Mouse (Mus musculus): ENCODE results near the gene Urod.

Gene Urod

DNA sequence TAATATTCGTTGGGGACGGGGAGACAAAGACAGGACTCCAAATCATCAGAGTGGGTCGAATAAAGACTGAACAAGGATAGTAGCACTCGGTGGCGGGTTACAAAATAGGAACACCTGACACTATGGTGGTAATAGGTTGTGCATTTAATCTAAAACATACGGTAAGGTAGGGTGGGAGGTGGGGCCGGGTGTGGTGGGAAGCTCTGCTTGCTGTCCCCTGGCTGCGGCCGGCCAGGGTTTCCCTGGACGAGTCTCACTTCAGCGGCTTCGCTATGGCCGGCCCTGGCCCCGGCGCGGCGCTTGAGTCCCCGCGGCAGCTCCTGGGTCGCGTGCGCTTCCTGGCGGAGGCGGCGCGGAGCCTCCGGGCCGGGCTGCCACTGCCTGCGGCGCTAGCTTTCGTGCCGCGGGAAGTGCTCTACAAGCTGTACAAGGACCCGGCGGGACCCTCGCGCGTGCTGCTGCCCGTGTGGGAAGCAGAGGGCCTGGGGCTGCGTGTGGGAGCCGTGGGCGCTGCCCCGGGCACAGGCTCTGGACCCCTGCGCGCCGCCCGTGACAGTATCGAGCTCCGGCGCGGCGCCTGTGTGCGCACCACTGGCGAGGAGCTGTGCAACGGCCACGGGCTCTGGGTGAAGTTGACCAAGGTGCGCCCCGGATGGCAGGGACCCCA is 1.1 kb upstream of the Urod start, which contains the start of gene Hectd3:
Gene Hectd3, plus strand, starts transcription at position 187 of the 667 bp plus-strand sequence.
- peak; percentile 57 for DNase-seq (ENCODE audit: extremely low read depth, low read depth)

- DNase-seq (ENCODE audit: extremely low read depth, low read depth), result peak; percentile 41
Measured at GRCm38 (mm10) chr4:116991366-116991765, 2.8 kb downstream of the Urod start.

GRCm38 (mm10) chr4:116989731-116990130 is 4.5 kb downstream of the Urod start:
- DNase-seq (ENCODE audit: extremely low read depth, low read depth), result no peak

GRCm38 (mm10) chr4:116987122-116987456 is 7.1 kb downstream of the Urod start:
- no peak for DNase-seq (ENCODE audit: extremely low read depth, low read depth)

DNA sequence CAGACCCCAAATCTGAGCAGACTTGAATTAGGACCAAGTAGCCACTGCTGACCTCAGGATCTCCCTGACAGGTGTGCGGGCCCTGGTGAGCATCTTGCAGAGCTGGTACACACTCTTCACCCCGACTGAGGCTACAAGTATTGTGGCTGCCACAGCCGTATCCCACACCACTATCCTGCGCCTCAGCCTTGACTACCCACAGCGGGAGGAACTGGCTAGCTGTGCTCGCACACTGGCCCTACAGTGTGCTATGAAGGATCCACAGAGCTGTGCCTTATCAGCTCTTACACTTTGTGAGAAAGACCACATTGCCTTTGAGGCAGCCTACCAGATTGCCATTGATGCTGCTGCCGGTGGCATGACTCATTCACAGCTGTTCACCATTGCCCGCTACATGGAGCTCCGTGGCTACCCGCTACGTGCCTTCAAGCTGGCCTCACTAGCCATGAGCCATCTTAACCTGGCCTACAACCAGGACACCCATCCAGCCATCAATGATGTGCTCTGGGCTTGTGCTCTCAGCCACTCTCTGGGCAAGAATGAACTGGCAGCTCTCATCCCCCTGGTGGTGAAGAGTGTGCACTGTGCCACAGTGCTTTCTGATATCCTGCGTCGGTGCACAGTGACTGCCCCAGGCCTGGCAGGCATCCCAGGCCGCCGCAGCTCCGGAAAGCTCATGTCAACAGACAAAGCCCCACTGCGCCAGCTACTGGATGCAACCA is 7.7 kb downstream of the Urod start:
- DNase-seq (ENCODE audit: extremely low read depth, low read depth), result peak; percentile 71

GRCm38 (mm10) chr4:116985681-116986080 is 8.5 kb downstream of the Urod start:
- DNase-seq (ENCODE audit: extremely low read depth, low read depth), result no peak

- DNase-seq (ENCODE audit: extremely low read depth, low read depth), result no peak
Measured at GRCm38 (mm10) chr4:116976503-116976902, 17.7 kb downstream of the Urod start.

DNA sequence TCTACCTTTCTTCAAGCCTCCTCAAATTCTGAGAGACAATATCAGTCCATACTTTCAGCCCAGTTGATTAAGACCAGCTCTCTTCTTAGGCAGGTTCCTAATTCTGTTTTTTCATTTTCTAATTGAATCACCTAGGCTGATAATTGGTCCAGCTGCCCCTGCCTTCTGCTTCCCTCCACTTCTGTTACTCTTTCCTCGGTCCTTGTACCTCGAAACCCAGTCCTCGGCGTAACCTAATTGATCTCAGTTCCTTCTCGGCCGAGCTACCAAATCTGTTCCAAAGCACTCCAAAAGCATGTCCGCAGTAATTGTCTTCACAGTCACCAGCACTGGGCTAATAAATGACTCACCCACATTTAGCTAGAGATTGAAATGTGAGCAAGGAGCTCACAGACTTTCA is 39.3 kb downstream of the Urod start:
- no peak for DNase-seq (ENCODE audit: extremely low read depth, low read depth)

GRCm38 (mm10) chr4:116951642-116952041 is 42.6 kb downstream of the Urod start:
- no peak for DNase-seq (ENCODE audit: extremely low read depth, low read depth)

DNA sequence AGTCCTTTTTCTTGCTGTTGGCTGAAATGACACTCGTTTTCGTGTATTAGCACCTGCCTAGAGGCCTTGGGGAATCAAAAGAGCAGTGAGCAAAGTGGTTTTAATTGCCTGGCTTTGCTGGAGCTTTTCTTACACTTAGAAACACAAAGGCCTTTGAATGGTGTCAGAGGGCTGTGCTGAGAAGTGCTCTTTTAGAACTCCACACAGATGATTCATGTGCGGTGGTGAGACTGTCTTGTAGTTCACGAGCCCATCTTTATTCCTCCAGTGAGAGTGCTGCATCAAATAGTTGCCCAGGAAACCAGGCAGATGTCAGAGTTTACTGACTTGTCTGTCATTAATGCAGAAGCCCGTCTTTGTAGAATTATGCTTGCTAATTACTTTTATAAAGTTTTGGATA is 50.2 kb downstream of the Urod start:
- no peak for DNase-seq (ENCODE audit: extremely low read depth, low read depth)

DNA sequence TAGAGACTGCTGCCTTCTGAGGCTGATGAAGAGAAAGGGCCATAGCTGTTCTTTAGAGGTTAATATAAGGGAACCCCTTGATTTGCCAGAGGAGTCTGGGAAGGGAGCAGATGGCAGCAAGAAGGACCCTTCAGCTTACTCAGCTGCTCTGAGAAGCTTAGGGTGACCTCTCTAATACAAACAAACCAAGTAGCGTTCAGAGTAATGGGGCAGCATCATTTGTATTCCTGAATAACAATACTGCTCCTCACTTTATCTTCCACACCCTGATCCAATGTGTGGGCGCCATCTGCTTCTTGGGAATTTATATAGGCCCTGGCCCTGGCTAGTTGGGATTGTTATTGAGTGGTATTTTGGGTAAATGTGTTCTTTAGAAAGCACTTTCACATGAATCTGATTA is 51.5 kb downstream of the Urod start:
- no peak for DNase-seq (ENCODE audit: extremely low read depth, low read depth)

Measured in MEL-GATA-1-ER (cell line).